Mouse (Mus musculus) E14TG2a.4 (cell line): Measurements from ENCODE around the gene Acrbp.

ENCODE experiments used
- CTCF ChIP-seq: conservative IDR thresholded peaks from 2 replicates; pipeline ENCODE4 v1.5.1; 2014; ENCODE audit warnings: low read length
- NANOG ChIP-seq: IDR thresholded peaks from 2 replicates; pipeline ENCODE4 v1.6.1; 2014; ENCODE audit warnings: borderline replicate concordance, low read length, mixed read lengths

GRCm38 (mm10) chr6:125071896-125072279, 22.4 kb downstream of the Acrbp start:
- TF ChIP-seq CTCF (no peak), NANOG (no peak)
